Mouse (Mus musculus) liver, postnatal 0 days (tissue): Measurements from ENCODE around the gene Il21r. TPM values are rescaled to one million over a fixed set of nuclear protein-coding genes. Genes with fewer than 3 reads are reported as not detected.

Experiments used
- ATAC-seq: fragments of 200-750 bp; cut with Nextera tagmentation; 2 replicates; pipeline ENCODE4 v1.8.0; 2017; ENCODE audit warnings: mild to moderate bottlenecking, moderate library complexity
- DNase-seq: peaks from one replicate; pipeline ENCODE4 v3.0.0-alpha.2; 2016
- H3K27ac ChIP-seq: fragments of 300-500 bp; sonication (generic); 2 replicates; pipeline ENCODE4 v1.5.1; 2014; ENCODE audit warnings: antibody characterized with exemption, moderate library complexity, mild to moderate bottlenecking, low read depth
- H3K27me3 ChIP-seq: fragments of 300-500 bp; sonication (generic); 2 replicates; pipeline ENCODE4 v1.6.1; 2014; ENCODE audit warnings: low read length, control low read depth, mixed read lengths; ENCODE audit not compliant: insufficient read depth
- H3K36me3 ChIP-seq: fragments of 300-500 bp; sonication (generic); replicated peaks from 2 replicates; pipeline ENCODE4 v1.6.1; 2014; ENCODE audit warnings: mild to moderate bottlenecking, control low read depth, low read length, moderate library complexity, mixed read lengths; ENCODE audit not compliant: insufficient read depth
- H3K4me1 ChIP-seq: fragments of 300-500 bp; sonication (generic); 2 replicates; pipeline ENCODE4 v1.6.1; 2014; ENCODE audit warnings: antibody characterized with exemption, mild to moderate bottlenecking, control low read depth; ENCODE audit not compliant: insufficient read depth
- H3K4me2 ChIP-seq: fragments of 300-500 bp; sonication (generic); 2 replicates; pipeline ENCODE4 v1.6.1; 2014; ENCODE audit warnings: low read depth, mild to moderate bottlenecking, low read length, moderate library complexity, mixed read lengths
- H3K4me3 ChIP-seq: fragments of 300-500 bp; sonication (generic); 2 replicates; pipeline ENCODE4 v1.5.1; 2014; ENCODE audit warnings: low read depth, low read length
- H3K9ac ChIP-seq: fragments of 300-500 bp; sonication (generic); replicated peaks from 2 replicates; pipeline ENCODE4 v1.6.1; 2014; ENCODE audit warnings: mild to moderate bottlenecking, moderate library complexity
- H3K9me3 ChIP-seq: fragments of 300-500 bp; sonication (generic); 2 replicates; pipeline ENCODE4 v1.6.1; 2016; ENCODE audit warnings: mild to moderate bottlenecking, control low read depth, low read length, mixed read lengths
- CTCF ChIP-seq: sonication (generic); IDR thresholded peaks from 2 replicates; pipeline ENCODE4 v1.5.1; 2016; ENCODE audit warnings: antibody characterized with exemption, low read depth
- EP300 ChIP-seq: IDR thresholded peaks from 2 replicates; pipeline ENCODE4 v1.6.1; 2016; ENCODE audit warnings: antibody characterized with exemption, low read depth, mild to moderate bottlenecking
- WGBS: fragments of 180-500 bp; shearing (Covaris S2); extraction: QIAGEN DNeasy Blood & Tissue Kit; methylation state at CpG from one replicate; pipeline ENCODE4 v1.1.7; 2014; ENCODE audit not compliant: insufficient replicate concordance; 5-methylcytosine and 5-hydroxymethylcytosine counted together
- polyA plus RNA-seq: library from polyadenylated mRNA; unstranded; fragments of >200 nt; fragmentation: Nextera tagmentation; extraction: Ambion mirVana; gene quantifications from 2 replicates; pipeline ENCODE4 v1.2.1, GENCODE M21; 2015

The Il21r gene
- polyA plus RNA-seq: 0.70 TPM in 2 replicates

DNA sequence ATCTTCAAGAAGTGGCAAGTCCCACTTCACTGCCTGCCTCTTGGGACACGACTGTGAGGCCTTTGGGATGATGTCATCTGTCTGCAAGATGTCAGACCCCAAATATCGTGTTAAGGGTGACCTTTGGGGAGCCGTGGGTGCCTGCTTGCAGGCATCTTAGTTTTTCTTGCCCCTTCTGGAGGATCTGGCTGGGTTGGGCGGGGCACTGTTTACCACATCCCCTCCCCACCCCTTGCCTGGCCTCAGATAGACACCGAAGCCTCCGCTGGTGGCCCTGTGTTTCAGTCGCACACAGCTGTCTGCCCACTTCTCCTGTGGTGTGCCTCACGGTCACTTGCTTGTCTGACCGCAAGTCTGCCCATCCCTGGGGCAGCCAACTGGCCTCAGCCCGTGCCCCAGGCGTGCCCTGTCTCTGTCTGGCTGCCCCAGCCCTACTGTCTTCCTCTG, at the start of gene Il21r:
TSS of gene Il21r (plus strand) at position 245 of the 447 bp plus-strand sequence.
- peak within 1 kb of the TSS; percentile 6; the same call in 1 of the 2 replicates for H3K4me3 ChIP-seq
- TF ChIP-seq CTCF (no peak), EP300 (no peak)
- DNase-seq (peak; percentile 56), ATAC-seq (peak; percentile 26; the same call in 1 of the 2 replicates)
- peaks cover 4% of the 10 kb centered on the region; the same call in 1 of the 2 replicates for H3K27me3 ChIP-seq
- H3K36me3 ChIP-seq: no peaks in the 10 kb centered on the region
- peak within 1 kb of the TSS; percentile 45 for H3K4me2 ChIP-seq
- H3K9me3 ChIP-seq: no peaks in the 10 kb centered on the region
- H3K27ac ChIP-seq: peak within 1 kb of the TSS; percentile 66
- 0 out of 2 replicates have a peak within 1 kb of the TSS, but pooled peaks have one; percentile 7 for H3K9ac ChIP-seq
- 20% methylated on average over 11 of the region's 11 CpGs for WGBS
- H3K4me1 ChIP-seq: peaks cover 25% of the 10 kb centered on the region

DNA sequence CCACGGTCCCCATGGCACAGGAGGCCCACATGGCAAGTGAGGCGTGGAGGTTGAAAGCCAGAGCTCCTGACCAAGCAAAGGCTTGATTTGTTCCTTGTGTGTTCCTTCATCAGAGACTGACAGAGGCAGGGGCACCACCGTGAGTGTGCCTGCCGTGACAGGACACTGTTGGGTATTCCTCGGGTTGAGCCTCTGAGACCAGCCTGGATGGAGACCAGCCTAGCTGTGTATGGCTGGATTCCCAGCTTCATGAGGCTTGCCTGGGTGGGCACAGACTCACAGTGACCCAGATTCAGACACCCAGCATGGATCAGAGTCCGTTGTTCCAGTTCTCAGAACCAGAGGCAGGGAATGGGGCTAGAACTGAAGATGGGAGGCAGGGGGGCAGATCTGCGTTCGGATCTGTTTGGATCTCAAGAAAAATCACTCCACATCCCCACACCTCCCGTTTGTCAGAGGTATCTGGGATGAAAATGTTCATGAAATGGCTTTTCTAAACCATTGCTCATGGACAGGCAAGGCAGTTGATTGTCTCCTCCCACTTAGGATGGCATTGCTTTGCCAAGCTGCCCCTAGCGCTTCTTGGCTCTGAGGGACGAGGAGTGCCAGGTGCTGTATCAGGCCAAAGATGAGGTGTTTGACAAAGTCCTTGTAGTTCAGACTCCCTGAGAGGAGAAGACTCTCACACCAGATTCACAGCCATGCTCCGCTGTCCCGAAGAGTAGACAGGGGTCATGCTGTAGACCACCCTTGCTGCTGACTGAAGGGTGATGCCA, 49.4 kb upstream of the Il21r start:
- peak overlapping the region; percentile 91 for H3K4me2 ChIP-seq
- H3K9ac ChIP-seq: peak overlapping the region; percentile 92
- TF ChIP-seq EP300: no peak
- no peaks in the 10 kb centered on the region for H3K27me3 ChIP-seq
- peak overlapping the region; percentile 95; the same call in 1 of the 2 replicates for H3K27ac ChIP-seq
- peak overlapping the region; percentile 90 for H3K4me3 ChIP-seq
- no peaks in the 10 kb centered on the region for H3K9me3 ChIP-seq
- 65% methylated on average over 13 of the region's 13 CpGs for WGBS
- no peak for DNase-seq
- peaks cover 83% of the 10 kb centered on the region for H3K4me1 ChIP-seq
- ATAC-seq: no peak
- H3K36me3 ChIP-seq: no peaks in the 10 kb centered on the region

DNA sequence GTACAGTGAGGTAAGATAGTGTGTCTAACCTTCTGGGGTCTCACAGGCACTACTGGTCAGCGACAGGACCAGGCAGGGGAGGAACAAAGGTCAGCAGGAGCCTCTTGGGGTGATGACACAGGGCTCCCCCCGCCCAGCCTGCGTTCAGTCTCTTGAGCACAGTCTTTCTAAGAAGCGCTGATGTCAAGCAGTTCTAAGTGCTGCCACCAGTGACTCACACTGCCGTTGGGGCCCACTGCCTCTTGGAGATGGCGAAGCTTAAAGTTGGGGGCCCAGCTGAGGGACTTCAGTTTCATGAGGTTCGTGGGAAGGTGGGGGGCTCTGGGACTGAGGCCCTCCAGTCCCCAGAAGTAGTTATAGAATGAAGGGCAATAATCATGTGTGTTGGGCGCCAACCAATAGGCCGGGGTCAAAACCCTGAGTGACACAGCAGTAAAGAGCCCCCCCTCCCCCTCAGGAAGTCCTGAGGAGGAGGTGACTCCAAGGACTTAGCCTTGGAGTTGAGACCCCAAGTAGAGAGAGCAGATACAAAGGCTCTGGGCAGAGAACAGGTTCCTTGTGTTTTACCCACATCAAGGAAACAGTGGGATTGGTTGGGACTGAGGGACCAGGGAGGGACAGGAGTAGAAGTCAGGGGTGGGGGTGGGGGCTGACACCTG, 48.6 kb upstream of the Il21r start:
- Histone ChIP-seq H3K27ac (peak overlapping the region; percentile 95), H3K27me3 (no peaks in the 10 kb centered on the region), H3K9me3 (no peaks in the 10 kb centered on the region), H3K4me3 (peak overlapping the region; percentile 90), H3K4me1 (peaks cover 89% of the 10 kb centered on the region), H3K9ac (peak overlapping the region; percentile 92), H3K36me3 (0 out of 2 replicates have a peak, but pooled peaks cover 3% of the 10 kb centered on the region), H3K4me2 (peak overlapping the region; percentile 91)
- WGBS: 45% methylated on average over 9 of the region's 9 CpGs
- no peak for DNase-seq
- TF ChIP-seq EP300: no peak
- TF ChIP-seq CTCF: no peak
- ATAC-seq: no peak

GRCm38 (mm10) chr7:125555351-125555872, 47.8 kb upstream of the Il21r start:
- 35% methylated on average over 7 of the region's 7 CpGs for WGBS
- ATAC-seq (no peak), DNase-seq (no peak)
- Histone ChIP-seq H3K27me3 (no peaks in the 10 kb centered on the region), H3K4me1 (peaks cover 91% of the 10 kb centered on the region), H3K36me3 (peaks cover 5% of the 10 kb centered on the region), H3K4me2 (peak overlapping the region; percentile 91), H3K27ac (peak overlapping the region; percentile 95), H3K4me3 (peak overlapping the region; percentile 90; the same call in 1 of the 2 replicates), H3K9me3 (no peaks in the 10 kb centered on the region), H3K9ac (peak overlapping the region; percentile 48; the same call in 1 of the 2 replicates)
- TF ChIP-seq EP300: no peak
- TF ChIP-seq CTCF: no peak

DNA sequence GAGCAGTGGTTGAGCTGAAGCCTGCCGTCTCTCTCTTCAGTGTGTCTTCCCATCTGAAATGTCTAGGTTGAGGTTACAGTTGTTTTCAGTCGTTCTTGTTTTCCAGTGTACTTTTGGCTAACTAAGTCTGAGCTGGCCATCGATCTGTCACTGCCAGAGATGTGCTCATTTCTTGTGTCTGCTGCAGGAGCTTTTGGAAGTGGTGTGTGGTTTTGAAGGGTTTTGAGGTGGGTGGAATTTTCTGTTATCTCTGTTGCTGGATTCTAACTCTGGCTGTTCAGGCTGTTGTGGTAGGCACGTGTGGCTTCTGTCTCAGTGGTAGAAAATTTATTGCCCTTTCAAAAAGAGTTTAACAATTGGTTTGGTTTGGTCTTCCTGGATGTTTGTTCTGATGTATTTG, 47.1 kb upstream of the Il21r start:
- DNase-seq (no peak), ATAC-seq (no peak)
- peak overlapping the region; percentile 48; the same call in 1 of the 2 replicates for H3K9ac ChIP-seq
- no peaks in the 10 kb centered on the region for H3K9me3 ChIP-seq
- H3K27ac ChIP-seq: peak overlapping the region; percentile 95
- peak overlapping the region; percentile 90; the same call in 1 of the 2 replicates for H3K4me3 ChIP-seq
- TF ChIP-seq EP300 (no peak), CTCF (no peak)
- H3K4me1 ChIP-seq: peaks cover 91% of the 10 kb centered on the region
- WGBS: 24% methylated on average over 4 of the region's 4 CpGs
- peaks cover 8% of the 10 kb centered on the region for H3K36me3 ChIP-seq
- H3K27me3 ChIP-seq: no peaks in the 10 kb centered on the region
- H3K4me2 ChIP-seq: peak overlapping the region; percentile 91

GRCm38 (mm10) chr7:125556865-125557264, 46.4 kb upstream of the Il21r start:
- no peaks in the 10 kb centered on the region for H3K27me3 ChIP-seq
- H3K4me1 ChIP-seq: peaks cover 92% of the 10 kb centered on the region
- TF ChIP-seq EP300 (no peak), CTCF (no peak)
- no peak overlapping the region for H3K9ac ChIP-seq
- H3K9me3 ChIP-seq: no peaks in the 10 kb centered on the region
- no peak overlapping the region for H3K4me3 ChIP-seq
- DNase-seq (no peak), ATAC-seq (no peak)
- peak overlapping the region; percentile 24 for H3K4me2 ChIP-seq
- H3K36me3 ChIP-seq: peaks cover 8% of the 10 kb centered on the region
- H3K27ac ChIP-seq: no peak overlapping the region
- WGBS: 43% methylated on average over 8 of the region's 8 CpGs
